Mouse (Mus musculus) adrenal gland, adult 8-10 months (tissue): Measurements from ENCODE around the gene Cbx7. TPM values are rescaled to one million over a fixed set of nuclear protein-coding genes. Genes with fewer than 3 reads are reported as not detected.

Source experiments
- DNase-seq: peaks from one replicate; pipeline ENCODE4 v3.0.0; 2022
- microRNA-seq, 2 experiments: library from miRNA; unstranded; fragments of <30 nt; microRNA quantifications; one replicate each; pipeline ENCODE4 v1.2.0; 2022
- total RNA-seq, 4 experiments: library from RNA; stranded (reverse); gene quantifications; 2 replicates each; pipeline ENCODE4 v1.2.4; 2022

Gene Cbx7
- total RNA-seq, 4 experiments from 2014 or later, result 27.5 to 51.1 (median 40.9) TPM

DNA sequence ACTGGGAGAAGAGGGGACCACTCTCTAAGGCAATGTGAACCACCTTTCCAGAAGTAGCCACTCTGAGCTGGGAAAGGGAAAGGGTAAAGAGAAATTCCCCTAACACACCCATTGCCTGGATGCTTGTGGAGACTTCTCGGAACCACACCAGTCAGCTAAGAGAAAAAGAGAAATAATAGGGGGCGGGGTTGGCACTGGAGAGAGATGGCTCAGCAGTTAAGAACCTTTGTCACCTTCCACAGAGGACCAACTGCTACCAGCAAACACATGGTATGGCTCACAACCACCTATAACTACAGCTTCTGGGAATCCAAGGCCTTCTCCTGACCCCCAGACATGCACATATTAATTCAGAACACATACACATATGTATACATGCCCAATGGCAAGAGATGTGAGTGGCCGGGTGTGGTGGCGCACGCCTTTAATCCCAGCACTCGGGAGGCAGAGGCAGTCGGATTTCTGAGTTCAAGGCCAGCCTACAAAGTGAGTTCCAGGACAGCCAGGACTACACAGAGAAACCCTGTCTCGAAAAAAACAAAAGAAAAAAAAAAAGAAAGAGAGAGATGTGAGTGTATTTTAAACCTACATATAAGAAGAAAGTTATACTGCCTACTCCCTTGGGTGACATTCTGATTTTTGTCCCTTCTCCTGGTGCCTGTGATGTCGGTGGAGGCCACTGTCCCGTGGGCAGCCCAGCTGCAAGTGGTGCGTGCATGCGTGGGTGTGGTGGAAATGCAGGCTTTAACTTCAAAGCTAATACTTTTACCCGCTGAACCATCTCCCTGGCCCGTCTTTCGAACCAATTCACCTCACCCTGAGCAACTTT, 77.7 kb downstream of the Cbx7 start:
- DNase-seq, result no peak

DNA sequence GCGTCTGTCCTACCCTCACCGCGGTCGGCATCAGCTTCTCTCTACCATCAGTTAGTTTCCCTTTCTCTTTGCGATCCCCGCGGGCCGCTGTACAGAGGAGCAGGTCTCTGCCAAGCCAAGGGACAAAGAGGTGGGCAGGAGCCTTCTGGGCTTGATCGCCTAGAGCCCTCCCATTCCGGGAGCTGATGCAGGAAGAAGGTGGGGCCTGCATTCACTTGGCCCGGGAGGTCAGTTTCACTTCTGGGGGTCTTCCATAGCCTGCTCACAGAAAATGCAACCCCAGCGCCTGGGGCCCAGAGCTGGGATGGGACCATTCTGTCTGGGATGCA, 78.7 kb downstream of the Cbx7 start:
- DNase-seq, result peak; percentile 59

DNA sequence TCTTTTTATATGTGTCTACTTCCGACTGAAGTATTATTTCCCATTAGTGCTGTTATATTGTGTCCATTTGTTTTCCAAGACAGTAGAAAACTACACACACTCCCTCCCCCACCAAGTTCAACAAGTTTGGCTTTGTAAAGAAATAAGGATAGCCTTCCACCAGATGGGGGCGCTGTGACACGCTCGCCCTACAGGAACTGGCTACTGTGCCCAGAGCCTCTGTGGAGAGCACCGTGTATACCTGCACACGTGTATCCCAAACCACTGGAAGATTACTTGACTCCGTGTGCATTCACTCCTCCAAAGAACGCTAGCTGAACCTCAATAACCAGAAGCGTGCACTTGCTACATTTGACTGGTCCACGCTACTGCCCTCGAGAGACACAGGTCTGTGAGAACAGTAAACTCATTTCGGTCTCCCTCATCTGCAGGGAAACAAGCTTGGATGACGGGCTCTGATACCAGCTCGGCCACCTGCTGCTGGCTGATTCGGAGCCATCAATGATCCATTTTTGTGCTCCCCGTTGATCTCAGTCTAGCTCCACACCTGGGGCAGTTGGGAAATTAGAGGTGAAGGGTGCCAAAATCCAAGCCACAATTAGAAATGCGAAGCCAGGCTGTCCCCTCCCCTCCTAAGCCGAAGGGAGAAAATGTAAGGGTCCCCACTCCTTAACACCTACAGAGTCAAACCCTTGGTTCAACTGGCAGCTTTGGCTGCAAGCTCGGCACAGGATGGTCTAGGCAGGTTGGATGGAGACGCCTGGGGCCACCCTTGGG, 79.3 kb downstream of the Cbx7 start, which contains the start of gene Apobec3:
TSS of gene Apobec3 (plus strand) at position 224 of the 777 bp plus-strand sequence.
- DNase-seq, result no peak

DNA sequence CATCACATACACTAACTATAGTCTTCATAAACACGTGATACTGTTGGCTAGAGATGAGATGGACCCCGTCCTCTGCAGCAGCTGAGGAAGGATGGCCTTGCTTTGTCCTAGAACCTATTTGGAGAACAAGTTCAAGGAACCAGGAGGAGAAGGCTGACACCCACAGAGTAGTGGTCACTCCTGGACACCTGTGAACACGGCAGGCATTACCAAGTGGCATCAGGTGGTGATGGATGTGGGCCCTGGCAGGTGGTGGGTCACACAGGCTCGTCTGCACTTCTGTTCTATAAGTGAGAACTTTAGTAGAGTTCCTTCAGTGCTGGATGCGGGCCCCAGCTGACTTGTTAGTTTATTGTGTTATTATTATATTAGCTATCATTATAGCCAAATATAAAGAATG, 86.1 kb downstream of the Cbx7 start:
- DNase-seq, result no peak

DNA sequence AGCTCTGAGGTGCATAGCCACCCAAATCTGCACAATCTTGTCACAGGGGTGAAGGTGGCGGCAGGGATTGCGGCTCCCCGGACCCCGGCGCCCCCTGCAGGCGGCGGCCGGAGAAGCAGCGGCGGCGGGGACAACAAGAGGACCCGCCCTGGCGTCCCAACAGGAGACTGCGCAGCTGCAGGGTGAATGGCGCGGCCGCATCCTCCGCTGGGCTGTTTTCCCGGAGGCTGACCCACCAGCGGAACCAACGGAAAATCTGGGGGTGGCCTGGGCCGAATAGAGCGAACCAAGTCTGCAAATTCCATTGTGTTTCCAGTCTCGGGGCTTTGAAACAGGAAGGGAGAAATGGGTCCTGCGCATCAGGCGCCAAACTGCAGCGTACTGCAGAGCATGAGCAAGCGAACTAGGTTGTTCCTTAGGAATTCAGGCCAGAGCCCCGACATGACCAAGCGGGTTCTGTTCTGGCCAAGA, 87.5 kb downstream of the Cbx7 start:
- peak; percentile 84 for DNase-seq

DNA sequence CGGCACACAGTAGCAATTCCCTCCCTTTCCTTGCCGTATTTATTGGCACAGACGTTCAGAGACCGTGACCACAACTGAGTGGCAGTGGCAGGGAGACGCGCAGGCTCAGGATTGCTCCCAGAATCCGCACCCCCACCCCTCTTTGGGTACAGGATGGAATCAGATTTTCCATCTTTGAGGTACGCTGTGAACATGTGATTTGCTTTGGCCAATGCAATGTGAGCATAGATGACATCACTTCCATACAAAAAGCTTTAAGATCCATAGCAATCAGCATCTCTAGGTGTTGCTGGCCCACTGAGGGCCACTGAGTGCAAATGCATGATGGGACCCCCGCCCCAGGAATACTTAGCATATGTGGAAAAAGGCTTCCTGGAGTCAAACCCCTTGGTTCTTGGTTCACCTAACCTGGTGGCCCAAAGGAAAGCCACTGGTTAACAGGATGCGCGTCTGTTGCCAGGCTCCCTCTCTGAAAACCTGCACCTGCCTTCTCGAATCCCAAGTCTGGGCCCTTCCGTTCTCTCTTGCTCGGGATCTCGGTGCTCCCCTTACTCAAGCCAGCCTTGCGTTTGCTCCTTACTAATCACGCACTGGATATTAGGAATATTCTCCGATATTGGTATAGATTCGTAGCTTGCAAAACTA, 88.2 kb downstream of the Cbx7 start:
- no peak for DNase-seq

DNA sequence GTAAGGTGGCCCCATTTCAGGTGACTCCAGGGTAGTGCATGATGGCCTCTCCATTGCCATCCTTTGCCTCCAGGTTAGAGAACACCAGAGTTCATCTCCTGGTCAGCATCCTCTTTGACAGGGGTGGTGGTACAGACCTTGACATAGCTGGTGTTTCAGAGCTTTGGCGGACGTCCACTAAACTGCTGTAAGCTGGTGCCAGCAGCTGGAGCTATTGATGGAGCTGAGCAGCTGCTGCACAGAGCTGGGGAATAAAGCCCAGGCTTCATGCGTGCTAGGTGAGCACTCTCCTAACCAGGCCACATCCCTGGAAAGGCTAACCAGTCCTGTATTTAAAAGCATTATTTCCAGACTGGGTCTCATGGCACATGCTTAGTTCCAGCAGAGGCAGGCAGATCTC, 90.4 kb downstream of the Cbx7 start:
- DNase-seq, result no peak

DNA sequence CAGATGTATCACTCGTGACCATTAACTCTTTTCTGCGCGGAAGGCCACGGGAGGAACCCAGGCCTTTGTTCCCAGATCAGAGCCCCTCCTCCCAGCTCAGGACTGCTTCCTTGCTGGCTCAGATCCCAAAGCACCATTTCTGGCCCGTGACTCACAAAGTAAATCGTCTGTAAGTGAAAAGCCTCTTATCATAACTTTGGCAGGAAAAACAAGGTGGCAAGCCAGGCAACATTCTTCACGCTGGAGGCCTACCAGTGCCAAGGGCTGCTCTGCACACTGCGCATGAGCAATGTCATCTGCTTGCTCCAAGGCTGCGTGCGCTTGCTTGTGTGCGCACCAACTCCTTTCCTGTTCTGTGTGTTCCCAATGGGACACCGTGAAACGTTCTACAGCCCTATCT, 91.6 kb downstream of the Cbx7 start:
- peak; percentile 92 for DNase-seq

DNA sequence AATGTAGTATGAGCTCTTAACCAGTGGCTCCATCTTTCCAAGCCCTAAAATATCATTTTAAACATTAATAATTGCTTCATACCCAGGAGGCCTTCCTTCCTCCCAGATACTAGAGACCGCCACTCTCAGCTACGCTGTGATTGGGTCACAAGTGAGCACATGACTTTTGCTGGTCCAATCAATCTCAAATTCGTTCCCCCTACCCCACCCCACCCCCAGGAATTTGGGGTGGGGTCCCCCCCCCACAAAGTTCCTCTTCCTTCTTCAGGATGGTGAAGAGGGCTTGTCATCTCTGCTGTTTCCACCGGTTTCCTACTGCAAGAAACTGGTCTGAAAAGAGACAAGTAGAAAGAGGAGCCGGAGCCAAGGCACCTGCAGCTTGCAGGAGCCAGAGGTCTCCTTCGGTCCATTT, 92.2 kb downstream of the Cbx7 start:
- no peak for DNase-seq

DNA sequence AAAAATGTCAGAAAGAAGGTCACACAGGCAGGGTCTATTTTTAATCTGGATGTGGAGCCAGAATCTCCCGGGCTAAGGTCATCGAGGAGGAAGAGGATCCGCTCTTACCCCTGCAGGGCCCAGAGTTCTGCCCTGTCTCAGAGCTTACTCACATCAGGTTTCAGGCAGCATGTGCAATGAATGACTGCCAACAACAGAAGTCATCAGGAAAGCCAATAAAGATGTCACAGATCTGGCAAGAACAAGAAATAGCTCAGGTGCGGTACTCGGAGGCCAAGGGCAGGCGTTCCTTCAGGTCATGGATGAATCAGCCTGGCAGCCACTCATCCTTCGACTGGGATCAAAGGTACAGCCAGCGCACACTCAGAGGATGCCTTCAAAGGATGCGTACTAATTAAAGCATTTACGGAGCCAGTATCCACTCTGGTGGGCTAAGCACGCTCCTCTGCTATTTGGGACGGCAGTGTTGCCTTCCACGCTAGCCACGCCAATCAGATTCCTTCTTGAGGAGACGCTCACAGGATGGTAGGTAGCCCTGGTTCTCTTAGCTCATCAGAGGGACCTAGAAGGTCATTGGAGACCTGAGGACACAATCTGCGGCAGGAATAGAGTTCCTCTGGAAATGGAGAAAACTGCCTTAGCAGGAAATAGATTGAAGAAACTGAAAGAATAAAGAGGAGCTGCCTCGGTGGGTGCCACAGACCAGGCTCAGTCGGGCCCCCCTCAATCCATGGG, 95.5 kb downstream of the Cbx7 start:
- DNase-seq, result peak; percentile 54

DNA sequence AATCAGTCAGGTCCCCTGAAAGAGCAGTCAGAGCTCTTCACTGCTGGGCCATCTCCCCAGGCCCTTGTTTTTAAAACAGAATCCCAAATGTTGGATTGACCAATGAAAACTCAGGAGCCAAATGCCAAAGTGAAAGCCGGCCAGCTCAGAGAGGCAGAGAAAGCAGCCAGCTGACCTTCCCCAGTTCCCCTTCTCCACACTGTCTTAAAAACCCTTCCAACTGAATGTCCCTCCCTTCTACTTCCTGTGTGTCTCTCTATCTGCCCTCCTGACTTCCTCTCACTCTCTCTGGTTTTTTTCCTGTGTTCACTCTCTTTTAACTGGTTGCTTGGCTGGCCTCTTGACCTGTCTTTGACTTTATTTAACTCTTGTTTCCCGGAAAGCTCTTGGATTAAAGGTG, 96.9 kb downstream of the Cbx7 start:
- no peak for DNase-seq

DNA sequence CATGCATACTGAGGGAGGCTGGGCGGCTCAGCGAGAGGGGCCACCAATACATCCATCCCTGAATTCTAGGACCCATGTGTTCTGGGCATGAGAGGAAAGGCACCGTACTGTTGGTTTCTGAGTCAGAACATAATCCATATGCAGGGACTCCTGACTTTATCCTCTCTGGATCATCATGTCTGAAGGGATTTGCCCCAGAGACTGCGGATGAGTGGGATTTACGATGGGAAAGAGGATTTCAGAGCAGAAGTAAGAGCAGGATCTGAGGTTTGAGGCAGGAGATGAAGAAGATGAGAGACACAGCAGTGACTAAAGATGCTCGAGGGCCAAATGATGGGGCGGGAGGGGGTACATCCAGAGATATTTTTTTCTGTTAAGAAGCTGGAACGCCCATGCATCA, 97.4 kb downstream of the Cbx7 start:
- DNase-seq, result no peak

DNA sequence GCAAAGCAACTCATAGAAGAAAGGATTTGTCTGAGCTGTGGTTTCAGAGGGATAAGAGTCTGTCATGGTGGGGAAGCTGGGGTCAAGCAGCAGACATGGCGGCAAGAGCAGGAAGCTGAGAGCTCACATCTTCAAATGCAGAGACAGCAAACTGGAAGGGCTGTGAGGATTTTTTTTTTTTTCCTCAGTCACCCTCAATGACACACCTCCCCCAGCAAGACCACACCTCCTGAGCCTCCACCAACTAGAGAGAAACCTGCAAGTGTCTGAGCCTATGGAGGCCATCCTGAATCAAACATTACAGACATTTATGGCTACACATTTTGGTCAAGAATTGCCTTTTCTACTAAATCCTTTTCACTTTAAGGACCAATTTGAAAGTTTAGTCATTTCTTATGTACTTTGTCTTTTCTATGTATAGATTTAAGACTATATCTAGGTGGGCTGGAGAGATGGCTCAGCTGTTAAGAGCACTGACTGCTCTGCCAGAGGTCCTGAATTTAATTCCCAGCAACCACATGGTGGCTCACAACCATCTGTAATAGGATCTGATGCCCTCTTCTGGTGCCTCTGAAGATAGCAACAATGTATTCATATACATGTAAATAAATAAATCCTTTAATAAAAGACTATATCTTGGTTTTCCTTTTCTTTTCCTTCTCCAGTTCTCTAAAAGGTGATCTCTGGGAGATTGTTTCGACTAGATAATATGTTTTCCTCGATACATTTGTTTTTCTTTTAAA, 103.5 kb downstream of the Cbx7 start:
- DNase-seq, result no peak

Small RNA genes lying within 50 kb of the gene (microRNA-seq; reads per million reads assigned to microRNA genes)
- gene Mir7213, result 1.6 to 3.0 reads per million in 2 experiments

Other genes with a start within 250 kb of the Cbx7 start
- gene Sun2, start 228.6 kb downstream of the Cbx7 start, total RNA-seq, result 10 to 100 TPM; 48.3 to 71.4 (median 53.9) TPM
- 10 to 100 TPM; 22.0 to 27.1 (median 23.5) TPM for gene Dnal4, start 193.3 kb downstream of the Cbx7 start, total RNA-seq
- gene Nptxr, start 166.4 kb downstream of the Cbx7 start, total RNA-seq, result 10 to 100 TPM in 2 of 4 experiments, 1 to 10 TPM in 2; 6.4 to 11.9 (median 9.4) TPM
- 1 to 10 TPM in 3 of 4 experiments, not detected in 1; 1.1 to 2.4 (median 1.6) TPM for gene Npcd, start 136.9 kb downstream of the Cbx7 start, total RNA-seq
- gene Cbx6, start 136.4 kb downstream of the Cbx7 start, total RNA-seq, result 10 to 100 TPM; 55.0 to 88.9 (median 65.5) TPM
- 10 to 100 TPM; 16.1 to 29.3 (median 22.9) TPM for gene Apobec3, start 79.5 kb downstream of the Cbx7 start, total RNA-seq
- 10 to 100 TPM; 42.7 to 52.9 (median 43.2) TPM for gene Pdgfb, start 43.9 kb upstream of the Cbx7 start, total RNA-seq
- 10 to 100 TPM; 32.7 to 65.7 (median 48.7) TPM for gene Syngr1, start 120.2 kb upstream of the Cbx7 start, total RNA-seq
- 100 to 1,000 TPM; 541 to 649 (median 631) TPM for gene Rpl3, start 120.7 kb upstream of the Cbx7 start, total RNA-seq
- gene Tab1, start 162.0 kb upstream of the Cbx7 start, total RNA-seq, result 10 to 100 TPM; 16.2 to 31.8 (median 26.8) TPM
- gene Mgat3, start 202.6 kb upstream of the Cbx7 start, total RNA-seq, result 10 to 100 TPM in 3 of 4 experiments, 1 to 10 TPM in 1; 8.5 to 13.0 (median 11.6) TPM